Mouse (Mus musculus) frontal cortex, postnatal 14 days (tissue): ENCODE measurements at regions not wholly inside any gene's neighbourhood (a gene's known extent, or its start where the extent isn't known, plus 50 kb on each side); places are given as distances from the start of the nearest gene placed in this dataset.

Experiments
- DNase-seq, 2 experiments: peaks; one replicate each; pipeline ENCODE4 v3.0.0; 2022; ENCODE audit warnings: low spot score in 2 of 2

GRCm38 (mm10) chr15:6025543-6025942, 274.0 kb upstream of the Dab2 start:
- DNase-seq: no peak

DNA sequence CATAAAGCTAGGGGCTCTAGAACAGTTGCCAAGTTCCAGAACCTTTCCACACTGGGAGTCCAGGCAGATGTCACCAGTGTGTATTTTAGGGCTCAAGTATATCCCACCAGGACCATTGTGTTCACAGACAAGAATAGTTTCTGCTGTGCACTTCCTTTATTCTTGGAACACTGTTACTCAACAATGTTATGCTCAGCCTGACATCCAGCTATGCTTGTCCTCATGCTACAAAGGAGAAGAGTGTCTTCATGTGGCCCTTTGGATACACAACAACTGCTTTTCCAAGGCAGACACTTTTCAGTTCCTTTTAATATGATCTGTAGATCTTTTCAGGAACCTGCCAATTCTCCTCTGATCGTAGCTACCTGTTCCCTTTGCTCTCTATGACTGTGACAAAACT, 270.4 kb upstream of the Dab2 start:
- no peak for DNase-seq

DNA sequence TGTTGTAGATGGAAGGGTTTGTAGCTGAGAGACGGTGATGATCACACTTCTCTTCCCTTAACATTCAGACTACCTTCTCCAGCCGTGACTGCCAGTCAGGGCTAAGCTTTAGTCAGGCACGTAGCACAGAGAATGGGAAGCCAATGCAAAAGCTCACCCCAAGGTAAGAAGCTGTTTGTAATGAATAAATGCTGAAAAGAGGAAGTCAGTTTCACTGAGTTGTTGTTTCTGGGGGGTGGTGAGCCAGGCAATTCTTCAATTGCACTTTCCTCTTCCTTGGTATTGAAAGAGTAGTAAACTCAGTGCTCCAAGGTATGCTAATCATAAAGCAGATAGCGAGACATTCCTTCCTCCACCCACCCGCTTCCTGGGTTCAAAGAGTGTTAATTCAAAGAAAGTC, 269.2 kb upstream of the Dab2 start:
- DNase-seq: no peak

- DNase-seq: no peak
Observed at GRCm38 (mm10) chr15:6034156-6034555, 265.4 kb upstream of the Dab2 start.

DNA sequence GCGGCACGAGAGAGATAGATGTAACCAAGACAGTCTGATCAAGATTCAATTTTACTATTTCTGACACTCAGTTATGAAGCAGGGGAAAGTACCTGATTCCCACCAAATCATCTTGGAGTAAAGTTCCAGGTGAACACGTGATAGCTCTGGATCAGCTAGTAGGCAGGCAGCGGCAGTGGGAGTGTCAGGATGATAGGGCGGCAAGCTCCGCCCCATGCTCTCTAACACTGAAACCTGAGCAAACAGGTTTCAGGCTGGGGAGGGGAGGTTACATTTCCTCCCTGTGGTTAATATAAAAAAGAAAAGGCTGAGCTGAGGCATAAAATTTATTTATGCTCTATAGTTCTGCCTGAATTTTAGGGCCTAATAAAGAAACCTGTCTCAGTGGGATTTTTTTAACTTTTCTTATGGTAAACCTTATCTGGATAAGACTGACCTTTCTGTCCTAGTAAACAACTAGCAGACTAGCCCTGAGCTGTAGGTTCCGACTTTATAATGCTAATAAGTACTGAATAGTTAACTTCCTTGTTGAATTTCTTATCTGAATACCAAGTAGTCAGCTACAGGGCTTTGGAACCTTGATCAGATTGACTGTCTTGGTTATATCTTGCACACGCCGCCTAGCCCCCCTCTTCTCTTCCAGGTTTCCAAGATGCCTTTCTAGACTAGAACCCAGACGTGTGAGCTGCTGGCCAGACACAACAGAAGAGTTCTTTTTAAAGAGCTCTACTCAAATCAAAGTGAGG, 254.9 kb upstream of the Dab2 start:
- no peak for DNase-seq

GRCm38 (mm10) chr15:6055703-6056102, 243.9 kb upstream of the Dab2 start:
- DNase-seq: no peak

DNA sequence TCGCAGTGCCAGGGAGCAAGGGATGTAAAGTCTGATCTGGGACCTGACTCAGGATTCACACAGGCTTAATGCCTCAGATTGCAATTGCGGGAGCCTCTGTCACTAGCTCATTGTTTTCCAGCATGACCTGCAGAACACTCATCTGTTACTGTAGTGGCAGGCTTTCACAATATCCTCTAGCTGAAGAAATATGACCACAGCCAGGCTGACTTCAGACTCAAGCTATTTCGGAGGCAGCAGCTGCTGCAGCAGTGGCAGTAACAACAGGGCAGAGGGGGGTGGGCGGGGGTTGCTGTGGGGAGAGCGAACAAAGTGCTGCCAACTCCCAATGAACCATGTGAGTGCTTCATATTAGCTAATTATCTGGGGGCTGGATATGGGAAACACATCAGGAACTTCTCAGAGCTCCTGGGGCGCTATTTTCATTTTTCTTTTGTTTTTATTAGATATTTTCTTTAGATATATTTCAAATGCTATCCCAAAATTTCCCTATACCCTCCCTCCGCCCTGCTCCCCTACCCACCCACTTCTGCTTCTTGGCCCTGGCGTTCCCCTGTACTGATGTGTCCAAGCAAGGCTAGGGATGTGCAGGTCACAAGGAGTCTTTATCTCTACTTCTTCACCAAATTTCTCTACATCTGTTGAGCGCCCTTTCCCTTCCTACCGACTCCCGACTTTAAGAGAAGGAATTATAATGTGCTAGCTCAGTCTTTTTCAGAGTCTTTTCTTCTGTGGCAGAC, 242.5 kb upstream of the Dab2 start:
- no peak for DNase-seq

DNA sequence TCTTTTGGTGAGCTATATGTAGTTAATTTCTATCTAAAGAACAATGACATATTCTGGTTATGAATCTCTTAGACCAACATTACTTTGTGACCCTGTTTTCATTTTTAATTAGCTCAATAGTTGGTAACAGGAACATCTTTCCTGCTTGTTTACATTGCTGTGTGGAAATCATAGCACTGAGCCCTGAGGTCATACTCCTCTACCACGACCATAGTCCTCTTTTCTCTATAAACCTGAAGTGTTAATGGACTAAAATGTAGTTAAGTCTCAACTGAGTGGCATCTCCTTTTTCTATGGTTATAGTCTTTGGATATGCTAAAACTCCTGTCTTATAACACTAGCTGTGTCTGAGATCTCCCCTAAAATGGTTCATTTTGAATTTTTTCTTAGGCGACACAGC, 240.2 kb upstream of the Dab2 start:
- no peak for DNase-seq

DNA sequence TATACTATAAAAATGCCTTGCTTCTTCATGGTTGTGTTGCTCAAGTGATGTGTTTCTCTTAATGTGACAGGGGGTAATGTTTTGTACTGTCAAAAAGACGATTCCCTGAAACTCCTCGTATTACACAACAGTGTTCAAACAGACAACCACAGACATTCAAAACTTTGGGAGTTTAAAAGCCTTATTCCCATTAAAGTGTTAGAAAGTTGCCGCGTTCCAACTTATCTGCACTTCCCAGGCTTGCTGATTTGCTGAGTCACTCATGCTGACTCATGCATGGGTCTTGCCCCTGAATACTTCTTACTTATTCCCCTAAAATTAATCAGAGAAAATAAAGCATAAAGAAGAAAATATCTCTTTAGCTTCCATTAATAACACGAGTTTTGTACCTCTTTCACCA, 239.8 kb upstream of the Dab2 start:
- DNase-seq: no peak

- no peak for DNase-seq
Observed at GRCm38 (mm10) chr15:6060649-6061048, 238.9 kb upstream of the Dab2 start.

- no peak for DNase-seq
Observed at GRCm38 (mm10) chr15:6065100-6065499, 234.5 kb upstream of the Dab2 start.

DNA sequence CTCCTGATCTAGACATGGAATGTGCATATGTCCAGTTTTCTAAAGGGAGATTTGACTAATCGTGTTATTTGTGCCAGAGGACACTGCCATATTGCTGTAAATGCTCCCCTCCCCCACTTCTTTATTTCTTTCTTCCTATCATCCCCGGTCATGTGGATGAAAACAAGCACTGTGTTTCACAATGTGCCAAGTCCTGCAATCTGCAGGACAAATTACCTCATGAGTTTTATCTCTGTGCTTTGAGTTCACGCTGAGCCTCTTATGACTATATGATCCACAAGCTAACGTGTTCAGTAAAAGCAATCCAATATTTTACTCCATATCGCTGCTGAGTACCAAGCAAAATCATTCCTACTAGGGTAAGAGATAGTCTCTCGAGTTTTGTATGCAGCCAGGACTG, 232.2 kb upstream of the Dab2 start:
- no peak for DNase-seq

DNA sequence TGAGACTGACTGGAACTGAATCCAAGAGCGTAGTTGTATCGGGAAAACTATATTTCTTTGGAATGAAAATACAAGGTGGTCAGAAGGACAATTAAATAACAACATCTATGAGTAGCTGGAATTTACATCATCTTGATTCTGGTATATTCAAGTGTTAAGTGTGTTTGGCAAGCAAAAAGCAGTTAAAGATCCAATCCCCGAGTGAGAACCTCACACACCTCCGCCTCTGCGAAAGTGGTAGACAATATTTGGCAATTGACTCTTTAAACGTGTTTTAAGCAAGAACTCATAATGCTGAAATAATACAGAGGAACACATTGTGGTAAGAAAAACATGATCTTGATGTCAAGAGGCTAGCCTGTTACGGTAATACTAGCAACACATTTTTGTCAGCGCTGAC, 231.2 kb upstream of the Dab2 start:
- DNase-seq: no peak

GRCm38 (mm10) chr15:6071873-6072272, 227.7 kb upstream of the Dab2 start:
- no peak for DNase-seq

GRCm38 (mm10) chr15:6072920-6073319, 226.7 kb upstream of the Dab2 start:
- DNase-seq: no peak

- DNase-seq: peak in 1 of 2 experiments; percentile 40
Observed at GRCm38 (mm10) chr15:6080714-6081635, 218.6 kb upstream of the Dab2 start.

DNA sequence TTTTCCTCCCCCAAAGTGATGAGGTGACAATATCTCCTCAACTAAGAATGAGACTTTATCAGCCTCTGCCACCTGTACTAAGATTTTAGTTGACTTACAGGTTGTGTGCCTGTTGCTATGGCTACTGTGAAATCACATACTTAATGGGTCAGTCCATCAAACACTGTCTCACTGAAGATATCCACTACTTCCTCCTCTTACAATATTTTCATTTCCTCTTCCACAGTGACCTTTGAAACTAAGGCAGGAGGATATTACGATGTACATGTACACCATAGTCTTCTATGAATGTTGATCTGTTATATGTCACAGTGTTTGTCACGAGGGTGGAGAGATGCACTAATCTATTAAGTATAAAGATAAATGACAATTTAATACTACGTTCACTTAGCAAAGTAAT, 212.4 kb upstream of the Dab2 start:
- DNase-seq: no peak

DNA sequence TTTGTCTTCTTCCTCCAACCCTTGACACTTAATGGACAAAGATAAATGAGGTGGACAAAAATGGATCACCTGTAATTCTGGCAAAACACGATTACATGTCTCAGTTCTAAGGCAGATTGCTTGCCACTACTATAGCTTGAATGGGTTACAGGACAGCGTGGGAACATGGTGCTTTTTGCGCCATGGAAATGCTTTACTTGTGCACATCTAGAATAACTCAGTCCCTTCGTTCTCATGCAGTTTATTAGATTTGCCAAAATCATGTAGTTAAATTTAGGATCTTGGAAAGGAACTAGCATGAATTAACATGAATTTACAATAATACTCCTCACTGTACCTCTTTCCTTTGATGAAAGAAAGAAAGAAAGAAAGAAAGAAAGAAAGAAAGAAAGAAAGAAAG, 211.1 kb upstream of the Dab2 start:
- DNase-seq: no peak

GRCm38 (mm10) chr15:6129697-6130096, 169.9 kb upstream of the Dab2 start:
- DNase-seq: no peak

DNA sequence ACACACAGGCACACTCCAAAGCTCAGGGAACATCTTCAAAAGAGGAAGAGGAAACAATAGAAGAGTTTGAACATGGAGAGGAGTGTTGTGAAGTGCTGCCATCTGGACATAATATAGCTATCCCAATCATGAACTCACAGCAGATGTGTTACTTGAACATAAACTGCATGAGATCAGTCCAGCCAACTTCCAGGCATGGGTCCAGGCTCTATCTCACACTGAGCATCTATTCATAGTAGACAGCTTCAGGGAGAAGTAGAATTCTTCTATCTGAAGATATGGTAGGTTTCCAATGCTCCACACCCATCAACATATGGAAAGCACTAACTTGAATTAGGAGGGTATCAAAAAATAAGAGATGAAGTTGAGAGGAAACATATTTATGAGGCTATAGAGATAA, 167.4 kb upstream of the Dab2 start:
- DNase-seq: no peak

DNA sequence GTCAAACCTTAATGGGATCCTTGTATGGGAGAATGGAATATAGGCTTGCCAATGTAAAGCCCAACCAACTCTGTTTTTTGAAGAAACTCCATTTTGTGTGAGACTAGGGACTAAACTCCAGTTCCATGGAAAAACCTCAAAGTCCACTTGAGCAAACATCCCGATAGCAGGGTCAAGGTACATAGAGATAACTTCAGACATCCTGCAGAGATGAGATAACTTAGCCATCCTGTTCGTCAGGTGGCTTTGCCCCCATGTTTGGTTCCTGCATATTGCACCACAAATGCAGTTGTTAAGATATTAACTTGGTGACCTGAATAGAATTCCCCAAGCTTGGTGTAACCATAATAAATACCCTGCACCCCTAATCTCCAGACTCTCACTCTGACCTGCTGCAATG, 154.5 kb upstream of the Dab2 start:
- no peak for DNase-seq

DNA sequence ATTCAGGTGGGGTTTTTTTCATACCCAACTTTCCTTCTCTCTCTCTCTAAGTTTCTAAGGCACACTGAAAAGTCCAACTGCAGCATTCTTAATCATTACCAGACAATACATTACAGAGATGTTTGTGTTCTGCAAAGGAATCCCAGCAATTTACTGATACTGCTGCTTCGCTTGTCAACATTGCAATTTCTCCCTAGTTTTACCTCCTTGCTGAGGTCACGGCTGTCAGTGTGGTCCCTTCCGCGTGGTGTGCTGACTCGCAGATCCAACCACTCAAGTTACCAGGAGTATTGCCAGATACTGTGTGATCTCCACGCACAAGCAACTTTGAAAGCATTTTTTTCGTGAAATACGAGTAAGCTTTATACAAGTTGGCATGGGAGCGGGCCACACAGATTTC, 144.9 kb upstream of the Dab2 start:
- DNase-seq: no peak
